Mouse (Mus musculus): ENCODE measurements around the gene Lrrc75b. TPM values are rescaled to one million over a fixed set of nuclear protein-coding genes. Genes with fewer than 3 reads are reported as not detected.

Gene Lrrc75b
- 19.3 TPM for polyA plus RNA-seq (2014; fragmentation: Illumina TruSeq; extraction: RNeasy Lipid Tissue Mini Kit (QIAGEN cat#74804); ENCODE audit: low read depth, low replicate concordance)

DNA sequence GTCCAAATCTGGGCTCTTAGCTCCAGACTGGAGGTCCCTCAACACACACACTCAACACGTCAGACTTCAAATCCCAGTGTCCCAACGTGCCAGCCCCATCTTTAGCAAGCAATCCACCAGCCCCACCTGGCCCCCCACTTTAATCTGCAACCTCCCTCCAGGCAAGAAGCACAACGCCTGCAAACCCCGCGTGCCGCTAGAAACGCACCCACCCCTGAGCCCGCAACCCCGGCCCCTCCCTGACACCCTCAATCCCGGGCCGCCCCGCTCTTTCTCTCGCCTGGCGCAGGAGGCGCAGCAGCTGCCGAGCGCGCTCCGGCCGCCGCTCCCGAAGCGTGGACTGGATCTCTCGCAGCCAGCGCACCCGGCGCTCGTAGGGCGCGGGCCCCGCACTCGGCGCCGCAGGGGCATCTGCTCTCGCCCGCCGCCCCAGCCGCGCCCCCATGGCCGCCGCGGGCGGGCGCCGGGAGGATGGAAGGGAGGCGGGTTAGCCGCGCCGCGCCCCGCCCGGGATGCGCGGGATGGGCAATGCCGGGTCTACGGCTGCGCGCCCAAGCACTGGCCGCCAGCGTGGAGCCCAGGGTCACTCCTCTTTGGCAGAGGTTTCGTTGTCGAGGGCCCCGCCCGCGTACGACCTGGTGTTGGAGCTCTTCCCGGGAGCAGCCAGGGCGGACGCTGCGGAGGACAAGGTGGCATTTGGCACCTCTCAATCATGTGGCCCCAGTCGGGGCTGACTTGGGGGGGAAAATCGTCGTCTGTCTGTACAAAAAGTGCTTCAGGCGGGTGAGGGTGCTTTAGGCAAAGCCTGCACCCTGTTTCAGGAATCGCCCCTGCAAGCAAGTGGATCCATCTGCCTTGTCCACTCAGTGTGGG, at the start of gene Lrrc75b:
Gene Lrrc75b (minus strand): TSS at position 655 of the 873 bp plus-strand sequence.

DNA sequence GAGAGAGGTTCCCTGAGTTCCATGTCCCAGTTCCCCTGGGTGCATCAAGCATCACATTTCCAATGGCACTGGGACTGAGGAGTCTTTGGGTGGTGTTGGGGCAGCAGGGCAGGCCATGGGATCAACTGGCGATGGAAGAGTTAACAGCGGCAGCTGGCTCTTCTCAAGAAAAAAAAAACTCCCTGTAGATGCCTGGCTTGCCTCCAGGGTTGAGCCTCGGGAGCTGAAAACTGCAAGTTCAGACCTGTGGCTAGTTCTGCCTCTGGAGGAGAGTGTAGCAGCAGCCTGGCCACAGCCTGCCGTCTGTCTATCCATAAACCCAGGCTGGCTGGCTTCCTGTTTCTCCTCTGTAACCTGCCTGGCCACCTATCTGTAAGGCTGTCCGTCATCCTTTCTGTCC, 29.0 kb upstream of the Lrrc75b start, which contains the start of gene Ggt5:
Gene Ggt5 (plus strand): TSS at position 212 of the 400 bp plus-strand sequence.

DNA sequence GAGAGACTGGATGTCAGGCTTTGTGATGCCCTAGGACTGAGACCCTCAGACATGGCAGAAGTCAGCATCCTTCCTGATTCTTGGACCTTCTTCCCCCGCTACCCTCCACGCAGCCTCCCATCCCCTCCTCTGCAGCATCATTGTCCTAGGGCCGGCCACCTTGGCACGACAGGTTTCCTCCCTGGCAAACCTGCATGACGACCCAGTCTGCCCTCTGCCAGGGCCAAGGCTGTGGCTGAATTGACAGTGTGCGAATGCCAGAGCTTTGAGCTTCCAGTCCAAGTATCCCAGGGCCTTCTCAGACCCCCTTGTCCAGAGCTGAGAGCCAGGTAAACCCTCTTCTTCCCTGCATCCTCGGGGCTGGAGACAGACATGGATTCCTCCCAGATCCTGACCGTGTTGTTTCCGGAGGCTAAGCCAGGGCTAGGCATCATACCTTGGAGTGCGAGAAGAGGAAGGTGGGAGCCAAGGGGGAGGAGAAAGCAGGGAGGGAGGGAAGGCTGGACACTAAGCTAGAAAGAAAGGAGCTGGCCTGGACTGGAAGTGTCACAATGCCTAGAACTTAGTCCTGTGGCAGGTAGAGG, 1.0 kb upstream of the Lrrc75b start, which contains the start of gene Ggt1:
Gene Ggt1 (plus strand): TSS at position 534 of the 584 bp plus-strand sequence.

DNA sequence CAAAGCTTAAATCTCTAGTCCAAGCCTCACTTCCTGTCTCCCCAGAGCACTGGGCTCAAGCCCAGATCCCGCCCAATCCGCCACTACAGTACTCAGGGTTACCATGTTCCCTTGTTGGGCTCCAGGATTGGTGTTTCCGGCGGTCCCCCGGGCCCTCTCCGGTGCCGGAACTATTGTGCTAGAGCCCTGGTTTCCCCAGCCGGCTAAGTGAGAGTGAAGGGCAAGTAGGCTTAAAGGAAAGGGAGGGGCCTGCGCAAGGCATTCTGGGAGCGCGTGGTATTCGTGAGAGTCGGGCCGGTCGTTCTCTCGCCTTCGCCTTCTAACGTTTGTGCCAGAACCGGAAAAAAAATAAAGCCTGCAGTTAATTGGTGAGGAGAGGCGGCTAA, 42.4 kb downstream of the Lrrc75b start, which contains the start of gene Gucd1:
Gene Gucd1 (minus strand): TSS at position 215 of the 386 bp plus-strand sequence.

DNA sequence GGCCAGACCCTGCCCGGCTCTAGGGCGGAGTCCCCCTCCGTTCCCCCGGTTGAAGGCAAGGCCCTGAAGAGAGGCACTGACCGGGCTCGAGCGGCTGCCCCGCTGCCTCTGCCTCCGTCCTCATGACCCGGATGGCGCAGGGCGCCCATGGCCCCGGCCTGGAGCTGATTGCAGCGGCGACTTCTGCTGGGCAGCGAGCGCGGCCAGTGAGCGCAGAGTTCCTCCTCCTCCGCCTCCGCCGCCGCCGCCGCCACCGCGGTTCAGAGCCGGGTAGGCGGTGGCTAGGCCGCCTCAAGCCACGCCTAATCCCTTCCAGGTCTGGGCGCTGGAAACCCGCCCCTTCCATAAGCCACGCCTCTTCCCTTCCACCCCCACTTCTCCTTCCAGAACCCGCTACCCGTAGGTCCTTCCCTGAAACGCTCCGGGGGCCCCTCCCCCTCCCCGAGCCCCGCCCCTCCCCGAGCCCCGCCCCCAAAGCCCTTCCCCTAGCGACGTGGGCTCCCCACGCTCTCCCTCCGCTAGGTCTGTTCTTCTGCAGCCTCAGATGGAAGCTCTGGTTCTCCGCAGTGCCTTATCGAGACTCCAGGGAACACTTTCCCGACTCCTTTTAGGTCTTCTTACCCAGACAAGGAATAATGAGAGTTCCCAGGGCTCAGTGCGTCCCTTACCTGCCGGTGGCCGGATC, 42.9 kb downstream of the Lrrc75b start, which contains the start of gene Snrpd3:
Gene Snrpd3 (plus strand): TSS at position 479 of the 685 bp plus-strand sequence.

Other genes starting within 250 kb of the Lrrc75b start
- 6.9 TPM for gene Adora2a, start 243.5 kb downstream of the Lrrc75b start, polyA plus RNA-seq (2014; fragmentation: Illumina TruSeq; extraction: RNeasy Lipid Tissue Mini Kit (QIAGEN cat#74804); ENCODE audit: low read depth, low replicate concordance)
- gene Upb1, start 159.2 kb downstream of the Lrrc75b start, polyA plus RNA-seq (2014; fragmentation: Illumina TruSeq; extraction: RNeasy Lipid Tissue Mini Kit (QIAGEN cat#74804); ENCODE audit: low read depth, low replicate concordance) = 2.7 TPM
- gene Snrpd3, start 42.8 kb downstream of the Lrrc75b start, polyA plus RNA-seq (2014; fragmentation: Illumina TruSeq; extraction: RNeasy Lipid Tissue Mini Kit (QIAGEN cat#74804); ENCODE audit: low read depth, low replicate concordance) = 59.1 TPM
- 32.0 TPM for gene Gucd1, start 42.4 kb downstream of the Lrrc75b start, polyA plus RNA-seq (2014; fragmentation: Illumina TruSeq; extraction: RNeasy Lipid Tissue Mini Kit (QIAGEN cat#74804); ENCODE audit: low read depth, low replicate concordance)
- 177 TPM for gene Ggt1, start 1.3 kb upstream of the Lrrc75b start, polyA plus RNA-seq (2014; fragmentation: Illumina TruSeq; extraction: RNeasy Lipid Tissue Mini Kit (QIAGEN cat#74804); ENCODE audit: low read depth, low replicate concordance)
- 12.0 TPM for gene Ggt5, start 29.0 kb upstream of the Lrrc75b start, polyA plus RNA-seq (2014; fragmentation: Illumina TruSeq; extraction: RNeasy Lipid Tissue Mini Kit (QIAGEN cat#74804); ENCODE audit: low read depth, low replicate concordance)
- gene Susd2, start 83.7 kb upstream of the Lrrc75b start, polyA plus RNA-seq (2014; fragmentation: Illumina TruSeq; extraction: RNeasy Lipid Tissue Mini Kit (QIAGEN cat#74804); ENCODE audit: low read depth, low replicate concordance) = 14.8 TPM
- gene Cabin1, start 204.0 kb upstream of the Lrrc75b start, polyA plus RNA-seq (2014; fragmentation: Illumina TruSeq; extraction: RNeasy Lipid Tissue Mini Kit (QIAGEN cat#74804); ENCODE audit: low read depth, low replicate concordance) = 23.1 TPM
- gene Ddt, start 213.1 kb upstream of the Lrrc75b start, polyA plus RNA-seq (2014; fragmentation: Illumina TruSeq; extraction: RNeasy Lipid Tissue Mini Kit (QIAGEN cat#74804); ENCODE audit: low read depth, low replicate concordance) = 109 TPM
- gene Gm20441, start 220.6 kb upstream of the Lrrc75b start, polyA plus RNA-seq (2014; fragmentation: Illumina TruSeq; extraction: RNeasy Lipid Tissue Mini Kit (QIAGEN cat#74804); ENCODE audit: low read depth, low replicate concordance) = not detected
- gene Gstt3, start 221.1 kb upstream of the Lrrc75b start, polyA plus RNA-seq (2014; fragmentation: Illumina TruSeq; extraction: RNeasy Lipid Tissue Mini Kit (QIAGEN cat#74804); ENCODE audit: low read depth, low replicate concordance) = 112 TPM
- gene Gstt1, start 238.3 kb upstream of the Lrrc75b start, polyA plus RNA-seq (2014; fragmentation: Illumina TruSeq; extraction: RNeasy Lipid Tissue Mini Kit (QIAGEN cat#74804); ENCODE audit: low read depth, low replicate concordance) = 99.2 TPM